In genomic region chr4:135856223-135857091, GRCm38 (mm10) we compare ENCODE assay signal across 8 mouse cellular contexts. TPM values are rescaled to one million over a fixed set of nuclear protein-coding genes. Genes with fewer than 3 reads are reported as not detected.
DNase-seq lines count a peak whose midpoint lies in the region; ATAC-seq and TF ChIP-seq lines count a peak whose summit lies in the region.

No protein-coding gene starts in this region.

- no peak for DNase-seq in cerebellum, postnatal 25 days
- DNase-seq in cerebellum, adult 9-11 months, result peak; percentile 72
- peak; percentile 70 for DNase-seq in gastrocnemius, adult 2 months
- peak; percentile 79 for DNase-seq in hindbrain, postnatal 0 days (ENCODE audit: low spot score)
- peak; percentile 82 for DNase-seq in limb, embryonic 11.5 days (ENCODE audit: low spot score)
- DNase-seq in midbrain, embryonic 11.5 days (ENCODE audit: low spot score, missing footprints), result peak; percentile 97
- DNase-seq in spleen, postnatal 36 days (ENCODE audit: low spot score in 2 of 2), result peak; percentile 40 to 53

- under 1% methylated on average over 81 of the region's 91 CpGs for WGBS in hindbrain, postnatal 0 days
- WGBS in limb, embryonic 11.5 days, result under 1% methylated on average over 60 of the region's 91 CpGs
- under 1% methylated on average over 91 of the region's 91 CpGs for WGBS in midbrain, embryonic 11.5 days

- peaks cover 12% of the 10 kb centered on the region; the same call in 1 of the 2 replicates for H3K4me1 ChIP-seq in hindbrain, postnatal 0 days (ENCODE audit: insufficient read depth, low read length)
- H3K4me1 ChIP-seq in limb, embryonic 11.5 days (ENCODE audit: control insufficient read depth, insufficient read depth, low read length), result 0 out of 2 replicates have a peak, but pooled peaks cover 3% of the 10 kb centered on the region
- peaks cover 11% of the 10 kb centered on the region for H3K4me1 ChIP-seq in midbrain, embryonic 11.5 days (ENCODE audit: control insufficient read depth, insufficient read depth, low read length)

- no peak for TF ChIP-seq CTCF in gastrocnemius, adult 2 months (IDR thresholded peaks at IDR 0.05)
- TF ChIP-seq CTCF in hindbrain, postnatal 0 days (IDR thresholded peaks at IDR 0.05; ENCODE audit: low read depth), result no peak

- H3K4me3 ChIP-seq in gastrocnemius, adult 2 months, result peak overlapping the region; percentile 94
- H3K4me3 ChIP-seq in hindbrain, postnatal 0 days (ENCODE audit: low read length), result peak overlapping the region; percentile 91
- H3K4me3 ChIP-seq in limb, embryonic 11.5 days (ENCODE audit: low read depth, low read length), result peak overlapping the region; percentile 72
- H3K4me3 ChIP-seq in midbrain, embryonic 11.5 days (ENCODE audit: low read depth, low read length), result peak overlapping the region; percentile 99

- intact Hi-C loops in gastrocnemius, adult 2 months (cut with DNase I), result loop anchor here (2.0 kb wide), 1 partner anchor 16 kb away; the partner anchor contains the start of gene Pnrc2

- H3K27ac ChIP-seq in gastrocnemius, adult 2 months, result peak overlapping the region; percentile 93
- peak overlapping the region; percentile 99 for H3K27ac ChIP-seq in hindbrain, postnatal 0 days
- peak overlapping the region; percentile 98 for H3K27ac ChIP-seq in limb, embryonic 11.5 days (replicated peaks; ENCODE audit: low read depth, low read length)
- peak overlapping the region; percentile 96 for H3K27ac ChIP-seq in midbrain, embryonic 11.5 days (ENCODE audit: low read depth, low read length)

- H3K27me3 ChIP-seq in hindbrain, postnatal 0 days (ENCODE audit: insufficient read depth, low read length), result no peaks in the 10 kb centered on the region
- H3K27me3 ChIP-seq in limb, embryonic 11.5 days (ENCODE audit: control insufficient read depth, insufficient read depth, low read length), result no peaks in the 10 kb centered on the region
- no peaks in the 10 kb centered on the region for H3K27me3 ChIP-seq in midbrain, embryonic 11.5 days (ENCODE audit: control insufficient read depth, insufficient read depth, low read length)

- ATAC-seq in cerebellum, adult (ENCODE audit: insufficient number of reproducible peaks, low FRiP score, low TSS enrichment), result peak; percentile 45; the same call in 1 of the 2 replicates
- ATAC-seq in hindbrain, postnatal 0 days, result peak; percentile 80
- ATAC-seq in limb, embryonic 11.5 days (ENCODE audit: insufficient number of reproducible peaks, low FRiP score, low TSS enrichment, low read depth), result peak; percentile 45
- peak; percentile 80 for ATAC-seq in midbrain, embryonic 11.5 days (ENCODE audit: low FRiP score)

- peak overlapping the region; percentile 65 for H3K4me2 ChIP-seq in hindbrain, postnatal 0 days (ENCODE audit: low read depth, low read length)
- H3K4me2 ChIP-seq in limb, embryonic 11.5 days (ENCODE audit: low read depth, severe bottlenecking), result peak overlapping the region; percentile 58
- peak overlapping the region; percentile 55 for H3K4me2 ChIP-seq in midbrain, embryonic 11.5 days

- H3K36me3 ChIP-seq in hindbrain, postnatal 0 days (ENCODE audit: insufficient read depth, low read length), result no peaks in the 10 kb centered on the region
- H3K36me3 ChIP-seq in limb, embryonic 11.5 days (ENCODE audit: control insufficient read depth, insufficient read depth, low read length), result 0 out of 2 replicates have a peak, but pooled peaks cover 2% of the 10 kb centered on the region
- H3K36me3 ChIP-seq in midbrain, embryonic 11.5 days (ENCODE audit: control insufficient read depth, insufficient read depth, low read length), result no peaks in the 10 kb centered on the region

- H3K9ac ChIP-seq in hindbrain, postnatal 0 days (replicated peaks; ENCODE audit: low read length), result peak overlapping the region; percentile 91
- H3K9ac ChIP-seq in limb, embryonic 11.5 days (ENCODE audit: low read length), result peak overlapping the region; percentile 99
- H3K9ac ChIP-seq in midbrain, embryonic 11.5 days (ENCODE audit: low read length), result peak overlapping the region; percentile 98

- no peaks in the 10 kb centered on the region for H3K9me3 ChIP-seq in hindbrain, postnatal 0 days (ENCODE audit: low read length)
- H3K9me3 ChIP-seq in limb, embryonic 11.5 days (ENCODE audit: control insufficient read depth, low read length), result no peaks in the 10 kb centered on the region
- H3K9me3 ChIP-seq in midbrain, embryonic 11.5 days (ENCODE audit: control insufficient read depth, low read length), result no peaks in the 10 kb centered on the region

RNA-seq across cellular contexts. Expression of gene Srsf10, which starts 0.9 kb away (rescaled TPM):
- total RNA-seq in gastrocnemius, adult 2 months (2021), result 10 to 100 TPM; 27.2 to 30.6 TPM
- total RNA-seq in hindbrain, postnatal 0 days (2014; rRNA removed), result 52.8 and 61.0 TPM in 2 replicates
- polyA plus RNA-seq in hindbrain, postnatal 0 days (2015; fragmentation: Nextera tagmentation; extraction: Ambion mirVana), result 147 and 155 TPM in 2 replicates
- polyA plus RNA-seq in limb, embryonic 11.5 days (2014; fragmentation: Nextera tagmentation; extraction: Ambion mirVana), result 435 and 442 TPM in 2 replicates
- 434 and 444 TPM in 2 replicates for polyA plus RNA-seq in midbrain, embryonic 11.5 days (2014; fragmentation: Nextera tagmentation; extraction: Ambion mirVana)

RNA-seq across cellular contexts. Expression of gene Pnrc2, which starts 17.2 kb away (rescaled TPM):
- total RNA-seq in gastrocnemius, adult 2 months (2021), result 10 to 100 TPM; 36.7 to 44.8 TPM
- 54.9 and 55.0 TPM in 2 replicates for total RNA-seq in hindbrain, postnatal 0 days (2014; rRNA removed)
- polyA plus RNA-seq in hindbrain, postnatal 0 days (2015; fragmentation: Nextera tagmentation; extraction: Ambion mirVana), result 81.7 and 90.4 TPM in 2 replicates
- polyA plus RNA-seq in limb, embryonic 11.5 days (2014; fragmentation: Nextera tagmentation; extraction: Ambion mirVana), result 232 and 234 TPM in 2 replicates
- 258 and 259 TPM in 2 replicates for polyA plus RNA-seq in midbrain, embryonic 11.5 days (2014; fragmentation: Nextera tagmentation; extraction: Ambion mirVana)

RNA-seq across cellular contexts. Expression of gene Cnr2, which starts 38.7 kb away (rescaled TPM):
- total RNA-seq in gastrocnemius, adult 2 months (2021), result under 1 TPM; 0.10 to 0.11 TPM
- total RNA-seq in hindbrain, postnatal 0 days (2014; rRNA removed), result 0.04 and 0.58 TPM in 2 replicates
- polyA plus RNA-seq in hindbrain, postnatal 0 days (2015; fragmentation: Nextera tagmentation; extraction: Ambion mirVana), result 0.04 and 0.06 TPM in 2 replicates
- 0.23 and 0.51 TPM in 2 replicates for polyA plus RNA-seq in limb, embryonic 11.5 days (2014; fragmentation: Nextera tagmentation; extraction: Ambion mirVana)
- 0.41 and 0.63 TPM in 2 replicates for polyA plus RNA-seq in midbrain, embryonic 11.5 days (2014; fragmentation: Nextera tagmentation; extraction: Ambion mirVana)

Comparison
In these comparisons a context has a peak if more than half of its experiments do, and no peak if none do; other contexts are left out.
1. DNase-seq: peak in cerebellum, adult 9-11 months (single experiment), gastrocnemius, adult 2 months (single experiment), hindbrain, postnatal 0 days (single experiment), limb, embryonic 11.5 days (single experiment), midbrain, embryonic 11.5 days (single experiment) and spleen, postnatal 36 days (2 of 2); none in cerebellum, postnatal 25 days (0 of 2).
2. Peak in every context shown above with its lines, with median percentiles within 50 percentile points of each other: ATAC-seq, H3K27ac ChIP-seq, H3K4me3 ChIP-seq, H3K4me2 ChIP-seq and H3K9ac ChIP-seq.